Mouse (Mus musculus) cerebellum, adult (tissue): Measurements from ENCODE around the gene Sox18.
A peak's percentile ranks its signal among the peaks of the same experiment; 100 is the strongest.

ENCODE experiments used
- ATAC-seq: cut with Nextera tagmentation; 2 replicates; pipeline ENCODE4 v1.9.2; 2017; ENCODE audit warnings: mild to moderate bottlenecking, moderate library complexity, mixed read lengths; ENCODE audit not compliant: insufficient number of reproducible peaks, low FRiP score, low TSS enrichment

The Sox18 gene

DNA sequence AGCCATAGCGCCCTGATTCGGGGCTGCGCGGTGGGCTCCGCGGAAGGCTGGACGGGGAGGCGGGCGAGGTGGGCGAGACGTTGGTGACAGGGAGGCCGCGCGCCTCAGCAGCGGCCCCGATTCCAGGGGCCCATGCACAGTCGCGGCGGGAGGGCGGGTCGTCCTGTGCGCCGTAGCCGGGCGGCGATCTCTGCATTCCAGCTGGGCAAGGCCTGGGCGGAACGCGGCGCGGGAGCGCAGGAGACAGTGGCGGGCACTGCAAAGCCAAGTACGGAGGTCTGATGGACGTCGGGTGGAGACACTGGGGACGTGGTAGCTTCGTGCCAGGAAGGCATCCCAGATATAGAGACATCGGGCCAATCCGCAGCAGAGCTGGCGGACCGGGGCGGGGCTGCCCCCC, at the start of gene Sox18:
TSS of gene Sox18 (minus strand) at position 315 of the 400 bp plus-strand sequence.
- no peak for ATAC-seq

DNA sequence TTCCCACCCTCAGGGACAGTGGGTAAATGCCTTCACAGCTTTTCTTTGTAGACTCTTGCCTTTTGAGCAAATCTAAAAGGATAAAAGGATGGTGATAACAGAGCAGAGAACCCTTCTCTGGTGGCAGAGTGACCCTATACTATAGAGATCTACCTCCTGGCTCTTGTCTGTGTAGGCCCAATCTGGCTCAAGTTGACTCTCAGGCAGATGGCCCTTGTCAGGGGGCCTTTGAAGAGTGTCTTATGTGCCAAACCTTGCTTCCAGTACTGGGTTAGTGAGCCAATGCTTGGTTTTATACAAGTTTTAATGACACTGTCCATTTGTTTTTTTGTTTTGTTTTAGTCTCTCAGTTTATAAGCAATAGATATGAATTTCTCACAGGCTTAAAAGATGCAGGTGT, 49.8 kb upstream of the Sox18 start:
- peak; percentile 87 for ATAC-seq

GRCm38 (mm10) chr2:181720061-181720460, 48.6 kb upstream of the Sox18 start:
- ATAC-seq, result peak; percentile 45; the same call in 1 of the 2 replicates

DNA sequence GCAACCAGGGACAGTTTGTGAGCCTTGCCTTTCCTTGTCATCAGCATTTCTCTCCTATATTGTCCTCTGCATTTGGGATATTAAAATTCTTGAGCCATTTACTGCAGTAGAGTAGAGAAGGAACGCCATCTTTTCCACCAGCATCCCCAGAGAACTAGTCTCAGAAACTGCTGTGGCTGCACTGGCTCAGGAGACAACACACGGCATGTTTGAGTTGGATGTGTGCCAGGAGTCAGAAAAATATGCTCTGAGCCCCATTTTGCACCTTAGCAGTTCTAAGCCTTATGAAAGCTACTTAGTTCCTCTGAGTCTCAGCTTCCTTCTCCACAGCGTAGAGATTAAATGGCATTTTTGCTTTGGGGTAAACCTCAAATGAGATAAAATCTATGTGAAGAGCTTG, 45.6 kb upstream of the Sox18 start:
- no peak for ATAC-seq

GRCm38 (mm10) chr2:181715382-181715781, 43.9 kb upstream of the Sox18 start:
- ATAC-seq, result no peak

GRCm38 (mm10) chr2:181714903-181715326, 43.5 kb upstream of the Sox18 start, which contains the start of gene Oprl1:
TSS of gene Oprl1 (plus strand) at chr2:181715016.
- 0 out of 2 replicates have a peak, but pooled peaks have one; percentile 45 for ATAC-seq

- peak; percentile 61; the same call in 1 of the 2 replicates for ATAC-seq
These were observed 42.3 kb upstream of the Sox18 start for GRCm38 (mm10) chr2:181713749-181714148.

- ATAC-seq, result no peak
These were observed 35.2 kb upstream of the Sox18 start for GRCm38 (mm10) chr2:181706668-181707067.

DNA sequence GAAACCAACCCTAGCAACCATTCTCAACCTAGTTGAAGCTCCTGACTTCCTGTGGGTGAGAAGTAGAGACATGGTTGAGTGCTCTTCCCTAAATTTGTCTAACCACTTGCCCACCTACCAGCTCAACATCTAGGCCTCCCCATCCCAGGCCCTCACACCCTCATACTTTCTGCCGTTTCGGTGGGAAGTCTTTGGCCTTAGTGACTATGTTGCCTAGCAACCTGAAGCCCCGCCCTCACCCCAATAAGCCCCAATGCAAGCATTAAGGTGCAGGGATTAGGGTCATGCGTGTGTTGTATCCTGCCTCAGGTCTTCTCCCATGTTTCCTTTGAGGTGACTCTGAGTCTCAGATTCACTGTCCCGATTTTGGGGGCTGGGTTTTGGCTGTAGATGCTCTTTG, 26.8 kb upstream of the Sox18 start, which contains the start of gene Lkaaear1:
TSS of gene Lkaaear1 (minus strand) at position 202 of the 400 bp plus-strand sequence.
- ATAC-seq, result no peak

DNA sequence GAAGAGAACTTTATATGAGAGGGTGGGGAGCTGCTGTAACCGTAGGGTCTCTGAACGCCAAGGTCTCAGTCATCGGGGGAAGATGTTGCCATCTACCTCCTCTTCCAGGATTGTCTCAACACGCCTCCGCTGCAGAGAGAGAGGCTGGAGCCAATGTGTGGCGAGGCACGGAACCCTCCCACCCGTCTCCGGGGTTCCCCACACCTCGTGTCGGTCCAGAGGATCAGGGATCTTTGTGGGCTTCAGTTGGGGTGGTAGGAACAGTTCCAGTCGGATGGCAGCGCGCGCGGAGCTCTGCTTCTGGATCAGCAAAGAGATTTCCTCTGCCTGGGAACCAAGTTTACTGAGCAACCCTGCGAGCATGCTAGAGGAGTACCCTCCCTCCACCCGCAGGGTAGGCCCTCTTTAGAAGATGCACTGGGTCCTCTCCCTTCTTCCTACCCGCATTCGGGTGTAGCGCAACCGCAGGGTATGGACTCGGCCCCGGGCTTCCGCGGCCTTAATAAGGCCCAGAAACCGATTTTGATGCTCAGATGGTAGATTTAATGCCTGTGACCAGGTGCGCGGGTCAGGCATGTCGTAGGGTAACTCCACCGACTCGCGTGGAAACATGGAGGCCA, 25.5 kb upstream of the Sox18 start:
- ATAC-seq, result no peak

DNA sequence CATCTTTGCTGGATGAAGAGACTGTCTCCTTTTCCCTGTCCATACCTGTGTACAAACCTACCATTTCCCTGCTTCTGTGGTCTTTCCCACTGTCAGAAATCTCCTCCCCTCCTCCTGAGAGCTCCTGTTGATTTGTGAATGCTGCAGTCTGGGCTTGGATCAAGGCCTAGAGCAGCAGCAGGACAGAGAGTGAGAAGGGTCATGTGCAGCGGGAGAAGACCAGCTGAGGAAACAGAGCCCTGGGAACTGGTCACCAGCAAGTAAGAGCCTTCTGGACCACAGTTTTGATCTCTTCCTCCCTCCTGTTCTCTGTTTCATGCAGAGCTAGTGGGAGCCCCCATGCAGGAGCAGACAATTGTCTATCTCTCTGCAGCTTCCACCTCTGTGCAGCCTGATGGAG, 24.3 kb upstream of the Sox18 start:
- ATAC-seq, result no peak

DNA sequence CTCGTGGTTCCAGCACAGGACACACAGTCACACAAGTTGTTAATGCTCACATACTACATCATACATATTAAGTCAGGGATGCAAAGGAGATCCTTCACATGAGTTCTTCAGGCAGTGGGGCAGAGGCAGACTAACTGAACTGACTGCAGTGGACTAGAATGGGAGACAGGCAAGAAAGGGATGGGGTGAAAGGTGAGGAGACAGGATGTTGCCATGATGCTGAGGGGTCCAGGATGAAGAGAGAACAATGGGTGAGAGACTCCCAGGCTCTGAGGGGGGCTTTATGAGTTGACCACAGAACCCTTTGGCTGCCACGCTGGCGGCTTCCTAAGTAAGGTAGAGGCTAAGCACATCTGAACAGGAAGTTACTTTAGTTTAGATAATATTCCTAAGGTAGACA, 23.1 kb upstream of the Sox18 start:
- ATAC-seq, result no peak

DNA sequence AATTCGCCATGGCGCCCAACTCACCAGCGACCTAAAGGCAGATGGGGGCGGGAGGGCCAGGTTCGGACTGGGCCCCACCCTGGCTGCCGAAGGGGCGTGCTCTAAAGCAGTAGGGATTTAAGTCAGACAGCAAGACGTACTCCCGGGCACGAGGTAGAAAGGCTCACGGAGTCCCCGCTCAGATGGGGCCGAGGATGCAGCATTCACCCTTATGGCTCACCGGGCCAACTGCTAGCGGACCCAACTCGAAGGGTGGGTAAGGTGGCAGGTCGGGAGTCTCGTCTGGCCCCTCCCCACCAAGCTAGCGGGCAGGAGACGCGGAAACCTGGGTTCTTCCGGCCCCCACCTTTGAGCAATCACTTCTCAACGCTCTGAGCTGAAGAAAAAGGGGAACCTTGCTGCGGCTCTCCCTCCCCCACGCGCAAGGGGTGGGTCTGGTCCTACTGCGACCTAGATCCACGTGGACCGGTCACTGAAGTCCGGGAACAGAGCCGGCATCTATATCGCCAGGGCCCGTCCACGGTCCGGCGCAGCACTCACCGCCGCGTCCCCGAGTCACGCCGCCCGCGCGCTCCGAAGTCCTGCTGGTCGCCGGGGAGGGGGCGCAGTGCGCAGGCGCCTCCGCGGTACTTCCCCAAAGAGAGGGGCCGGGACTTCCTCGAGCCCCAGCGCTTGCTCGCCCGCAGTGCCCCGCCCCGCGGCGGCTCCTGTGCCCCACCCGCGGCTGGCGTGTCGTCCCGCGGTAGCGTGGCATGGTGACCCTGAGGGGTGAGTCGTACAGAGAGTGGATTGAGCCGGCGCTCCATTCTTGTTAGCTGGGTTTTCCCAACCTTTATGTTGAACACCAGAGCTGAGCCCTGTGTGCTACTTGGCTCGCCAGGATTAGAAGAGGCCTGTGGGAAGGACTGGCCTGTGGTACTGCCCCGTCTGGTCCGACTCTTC, 22.2 kb upstream of the Sox18 start, which contains the start of gene Rgs19:
TSS of gene Rgs19 (minus strand) at position 639 of the 942 bp plus-strand sequence.
- ATAC-seq, result peak; percentile 64; the same call in 1 of the 2 replicates

DNA sequence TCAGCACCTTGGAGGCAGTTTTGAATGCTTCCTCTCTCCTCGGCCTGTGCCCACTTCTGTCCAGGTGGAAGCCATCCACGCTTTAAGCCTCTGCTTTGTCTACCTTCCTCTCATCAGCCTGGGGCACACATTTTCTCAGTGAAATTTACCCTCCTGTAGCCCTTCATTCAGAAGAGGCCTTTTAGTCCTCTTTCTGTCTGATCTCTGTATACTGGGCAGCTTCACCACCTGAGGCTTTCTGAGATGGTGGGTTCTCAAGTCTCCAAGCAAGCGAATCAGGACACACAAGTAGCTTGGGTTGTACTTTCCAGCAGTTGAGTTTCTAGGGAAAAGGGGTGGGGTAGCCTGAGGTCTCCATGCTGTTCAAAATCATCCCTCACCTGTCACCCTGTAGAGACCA, 20.9 kb upstream of the Sox18 start:
- ATAC-seq, result no peak

GRCm38 (mm10) chr2:181691571-181691970, 20.1 kb upstream of the Sox18 start:
- ATAC-seq, result no peak

DNA sequence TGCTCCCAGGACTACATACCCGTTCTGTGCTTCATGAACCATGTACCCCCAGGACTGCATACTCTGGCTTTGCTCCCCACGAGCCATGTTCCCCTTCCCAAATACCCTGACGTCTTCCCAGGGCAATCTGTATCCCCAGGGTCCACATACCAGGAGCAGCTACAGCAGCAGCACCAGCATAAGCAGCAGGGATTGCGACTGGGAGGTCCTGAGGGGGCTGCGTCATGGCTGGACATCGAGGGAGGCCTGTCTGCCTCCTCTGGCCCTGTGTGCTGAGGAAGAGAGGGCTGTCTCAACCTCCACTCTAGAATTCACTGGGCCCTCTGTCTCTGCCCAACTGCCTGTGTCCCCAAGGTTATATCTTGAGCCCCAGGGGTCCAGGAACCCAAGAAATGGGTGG, 19.6 kb upstream of the Sox18 start:
- no peak for ATAC-seq

DNA sequence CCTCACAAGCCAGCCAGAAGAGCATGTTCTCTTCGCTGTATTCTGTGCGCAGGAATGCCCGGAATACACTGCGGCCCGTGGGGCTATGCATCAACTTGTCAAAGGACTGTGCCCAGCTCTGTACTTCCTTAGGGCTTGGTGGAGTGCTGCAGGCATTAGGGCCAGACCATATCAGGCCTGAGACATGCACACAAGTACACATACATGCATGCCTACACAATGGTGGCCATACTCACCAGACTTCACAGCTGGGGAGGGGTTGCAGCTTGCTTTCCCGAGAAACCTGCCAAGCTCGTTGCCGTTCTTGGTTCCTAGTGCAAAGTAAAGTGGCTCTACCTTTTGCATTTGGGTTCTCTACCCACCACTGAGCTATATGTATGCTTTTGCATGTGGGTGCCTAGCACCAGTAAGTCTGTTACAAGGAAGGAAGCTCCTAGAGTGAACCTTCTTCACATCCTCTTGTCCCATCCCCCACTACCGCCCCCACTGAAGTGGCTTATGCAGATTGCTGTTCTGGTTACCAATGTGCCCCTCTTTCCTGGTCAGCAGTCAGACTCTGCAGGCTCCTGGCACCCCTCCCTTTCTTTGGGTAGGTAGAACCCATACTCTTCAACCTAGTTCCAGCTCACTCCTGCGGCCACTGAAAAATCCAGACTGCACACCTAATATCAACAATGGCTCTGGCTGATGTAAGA, 18.2 kb upstream of the Sox18 start:
- ATAC-seq, result no peak

DNA sequence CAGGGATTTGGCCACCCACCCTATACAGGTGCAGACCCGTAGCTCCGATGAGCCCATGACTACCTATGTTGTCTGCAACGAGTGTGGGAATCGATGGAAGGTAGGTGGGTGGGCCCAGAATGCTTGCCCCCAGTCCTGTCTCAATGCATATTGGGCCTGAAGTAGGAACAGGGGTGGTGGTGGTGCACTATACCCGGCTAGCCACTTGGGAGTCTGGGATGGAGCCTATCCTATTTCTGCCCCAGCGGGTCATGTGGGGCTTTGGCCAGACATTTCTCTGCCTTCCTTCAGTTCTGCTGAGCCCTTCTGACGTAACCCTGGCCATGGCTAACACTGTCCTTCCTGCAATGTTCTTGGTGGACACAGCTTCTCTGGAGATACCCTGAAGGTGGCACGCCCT, 16.1 kb upstream of the Sox18 start:
- no peak for ATAC-seq

DNA sequence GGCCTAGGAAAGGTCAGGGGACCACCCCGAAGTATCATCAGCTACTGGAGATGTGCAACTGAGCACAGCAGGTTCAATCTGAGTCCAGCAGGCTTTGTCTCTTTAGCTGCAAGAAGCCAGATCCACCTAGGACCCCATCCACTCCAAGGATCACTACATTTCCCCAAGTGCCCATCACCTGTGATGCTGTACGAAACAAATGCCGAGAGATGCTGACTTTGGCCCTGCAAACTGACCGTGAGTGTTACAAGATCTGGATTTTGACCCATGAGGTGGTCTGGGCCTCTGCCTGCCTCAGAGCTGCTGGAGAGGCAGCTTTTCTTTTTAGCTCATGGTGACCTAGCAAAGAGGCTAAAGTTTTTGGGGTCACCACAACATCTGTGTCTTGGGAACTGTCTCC, 14.2 kb upstream of the Sox18 start:
- no peak for ATAC-seq

GRCm38 (mm10) chr2:181684713-181685112, 13.3 kb upstream of the Sox18 start:
- no peak for ATAC-seq

GRCm38 (mm10) chr2:181683381-181683780, 11.9 kb upstream of the Sox18 start:
- ATAC-seq, result no peak
